Mouse (Mus musculus) hindlimb bud, embryonic 11.5 days (tissue): ENCODE results near the gene Rpl13.

Source experiments
- DNase-seq: peaks from one replicate; pipeline ENCODE4 v3.0.0-alpha.2; 2012; ENCODE audit warnings: low read depth, low spot score; ENCODE audit errors: extremely low spot score

Gene Rpl13

GRCm38 (mm10) chr8:123106531-123106930 is 4.4 kb downstream of the Rpl13 start:
- DNase-seq, result no peak

GRCm38 (mm10) chr8:123108010-123108409 is 5.9 kb downstream of the Rpl13 start:
- no peak for DNase-seq

- no peak for DNase-seq
These were observed 6.8 kb downstream of the Rpl13 start for GRCm38 (mm10) chr8:123108953-123109352.

- DNase-seq, result no peak
These were observed 8.5 kb downstream of the Rpl13 start for GRCm38 (mm10) chr8:123110649-123111048.

GRCm38 (mm10) chr8:123112892-123113291 is 10.7 kb downstream of the Rpl13 start:
- no peak for DNase-seq

- no peak for DNase-seq
These were observed 11.8 kb downstream of the Rpl13 start for GRCm38 (mm10) chr8:123113908-123114469.

- DNase-seq, result no peak
These were observed 12.5 kb downstream of the Rpl13 start for GRCm38 (mm10) chr8:123114644-123115043.

GRCm38 (mm10) chr8:123117127-123117731 is 15.1 kb downstream of the Rpl13 start, which contains the start of gene Cpne7:
Gene Cpne7, plus strand, starts transcription at chr8:123117374.
- no peak for DNase-seq

GRCm38 (mm10) chr8:123117744-123118143 is 15.6 kb downstream of the Rpl13 start:
- DNase-seq, result no peak

GRCm38 (mm10) chr8:123122059-123122458 is 19.9 kb downstream of the Rpl13 start:
- no peak for DNase-seq

- no peak for DNase-seq
These were observed 20.5 kb downstream of the Rpl13 start for GRCm38 (mm10) chr8:123122670-123123069.

GRCm38 (mm10) chr8:123126193-123126816 is 24.2 kb downstream of the Rpl13 start:
- DNase-seq, result no peak

- no peak for DNase-seq
These were observed 28.9 kb downstream of the Rpl13 start for GRCm38 (mm10) chr8:123131041-123131440.

- no peak for DNase-seq
These were observed 30.8 kb downstream of the Rpl13 start for GRCm38 (mm10) chr8:123132953-123133352.

- DNase-seq, result no peak
These were observed 32.1 kb downstream of the Rpl13 start for GRCm38 (mm10) chr8:123134149-123134713.

- DNase-seq, result no peak
These were observed 33.3 kb downstream of the Rpl13 start for GRCm38 (mm10) chr8:123135406-123135805.

GRCm38 (mm10) chr8:123135806-123136205 is 33.7 kb downstream of the Rpl13 start:
- no peak for DNase-seq

GRCm38 (mm10) chr8:123136287-123136686 is 34.1 kb downstream of the Rpl13 start:
- DNase-seq, result no peak

GRCm38 (mm10) chr8:123137645-123138077 is 35.5 kb downstream of the Rpl13 start:
- DNase-seq, result no peak

- no peak for DNase-seq
These were observed 36.6 kb downstream of the Rpl13 start for GRCm38 (mm10) chr8:123138741-123139140.

- DNase-seq, result no peak
These were observed 39.8 kb downstream of the Rpl13 start for GRCm38 (mm10) chr8:123141741-123142462.
